Mouse (Mus musculus) heart, embryonic 11.5 days (tissue): ENCODE measurements around the gene Actn1. TPM values are rescaled to one million over a fixed set of nuclear protein-coding genes. Genes with fewer than 3 reads are reported as not detected.

Source experiments
- ATAC-seq: fragments of 200-750 bp; cut with Nextera tagmentation; replicated peaks from 2 replicates; pipeline ENCODE4 v1.8.0; 2017; ENCODE audit warnings: moderate library complexity; ENCODE audit not compliant: insufficient number of reproducible peaks, low FRiP score, low TSS enrichment
- H3K27ac ChIP-seq: fragments of 300-500 bp; sonication (generic); 2 replicates; pipeline ENCODE4 v1.5.1; 2014; ENCODE audit warnings: mild to moderate bottlenecking, low read depth, low read length
- H3K27me3 ChIP-seq: fragments of 300-500 bp; sonication (generic); 2 replicates; pipeline ENCODE4 v1.6.1; 2014; ENCODE audit warnings: mild to moderate bottlenecking, low read length, mixed read lengths; ENCODE audit not compliant: control insufficient read depth, insufficient read depth
- H3K36me3 ChIP-seq: fragments of 300-500 bp; sonication (generic); 2 replicates; pipeline ENCODE4 v1.6.1; 2014; ENCODE audit warnings: mild to moderate bottlenecking, low read length, moderate library complexity, mixed read lengths; ENCODE audit not compliant: control insufficient read depth, insufficient read depth
- H3K4me1 ChIP-seq: fragments of 300-500 bp; sonication (generic); 2 replicates; pipeline ENCODE4 v1.6.1; 2014; ENCODE audit warnings: low read length; ENCODE audit not compliant: control insufficient read depth, insufficient read depth
- H3K4me2 ChIP-seq: fragments of 300-500 bp; sonication (generic); 2 replicates; pipeline ENCODE4 v1.6.1; 2014; ENCODE audit warnings: mild to moderate bottlenecking, moderate library complexity
- H3K4me3 ChIP-seq: fragments of 300-500 bp; sonication (generic); 2 replicates; pipeline ENCODE4 v1.5.1; 2014; ENCODE audit warnings: low read depth, low read length
- H3K9ac ChIP-seq: fragments of 300-500 bp; sonication (generic); 2 replicates; pipeline ENCODE4 v1.6.1; 2014; ENCODE audit warnings: mild to moderate bottlenecking, low read depth, low read length, moderate library complexity
- H3K9me3 ChIP-seq: fragments of 300-500 bp; sonication (generic); replicated peaks from 2 replicates; pipeline ENCODE4 v1.6.1; 2016; ENCODE audit warnings: low read length; ENCODE audit not compliant: control insufficient read depth
- WGBS: fragments of 180-500 bp; shearing (Covaris S2); extraction: QIAGEN DNeasy Blood & Tissue Kit; methylation state at CpG from one replicate; pipeline ENCODE4 v1.1.7; 2014; ENCODE audit not compliant: insufficient replicate concordance; 5-methylcytosine and 5-hydroxymethylcytosine counted together
- polyA plus RNA-seq: library from polyadenylated mRNA; unstranded; fragments of >200 nt; fragmentation: Nextera tagmentation; extraction: Ambion mirVana; gene quantifications from 2 replicates; pipeline ENCODE4 v1.2.1, GENCODE M21; 2014

Gene Actn1
- polyA plus RNA-seq, 1 experiment from 2014 or later, result 53.2 TPM

DNA sequence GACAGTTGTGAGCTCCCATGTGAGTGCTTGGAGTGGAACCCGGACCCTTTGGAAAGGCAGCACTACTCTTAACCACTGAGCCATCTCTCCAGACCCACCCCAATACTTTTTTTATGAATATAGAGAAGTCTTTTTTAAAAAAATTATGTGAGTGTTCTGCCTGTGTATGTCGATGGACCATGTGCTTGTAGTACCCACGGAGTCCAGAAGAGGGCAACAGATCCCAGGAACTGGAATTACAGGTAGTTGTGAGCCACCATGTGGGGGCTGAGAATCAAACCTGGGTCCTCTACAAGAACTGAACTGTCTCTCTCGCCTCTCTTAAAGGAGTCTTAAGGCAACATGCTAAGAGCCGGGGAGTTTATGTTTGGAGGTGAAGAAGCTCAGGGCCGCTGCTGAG is 108.3 kb downstream of the Actn1 start:
- Histone ChIP-seq H3K4me3 (no peak overlapping the region), H3K36me3 (no peaks in the 10 kb centered on the region), H3K9me3 (no peaks in the 10 kb centered on the region), H3K4me2 (no peak overlapping the region), H3K9ac (no peak overlapping the region), H3K4me1 (peaks cover 2% of the 10 kb centered on the region; the same call in 1 of the 2 replicates), H3K27ac (no peak overlapping the region), H3K27me3 (no peaks in the 10 kb centered on the region)
- ATAC-seq, result no peak
- 83% methylated on average over 6 of the region's 6 CpGs for WGBS

DNA sequence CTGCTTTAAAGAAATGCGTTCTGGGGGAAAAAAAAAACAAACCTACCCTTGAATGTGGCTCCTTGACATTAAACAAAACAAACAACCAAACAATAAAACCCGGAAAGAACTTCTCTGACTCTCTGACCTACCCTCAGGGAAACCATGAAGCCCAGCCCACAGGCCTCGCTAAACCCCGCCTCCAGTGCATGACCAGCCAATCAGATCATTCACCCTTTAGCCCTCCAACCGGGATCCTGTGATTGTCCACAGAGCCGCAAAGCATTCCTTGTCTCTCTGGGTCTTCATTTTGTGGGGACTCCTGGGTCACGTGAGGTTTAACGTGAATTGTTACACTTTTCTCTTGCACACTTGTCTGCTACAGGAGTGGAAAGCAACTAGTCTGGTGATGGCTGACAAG is 109.5 kb downstream of the Actn1 start:
- Histone ChIP-seq H3K9ac (no peak overlapping the region), H3K9me3 (no peaks in the 10 kb centered on the region), H3K27me3 (no peaks in the 10 kb centered on the region), H3K4me2 (peak overlapping the region; percentile 18), H3K4me3 (no peak overlapping the region), H3K27ac (no peak overlapping the region), H3K4me1 (peaks cover 4% of the 10 kb centered on the region; the same call in 1 of the 2 replicates), H3K36me3 (no peaks in the 10 kb centered on the region)
- WGBS, result 22% methylated on average over 8 of the region's 8 CpGs
- ATAC-seq, result no peak

- H3K4me2 ChIP-seq, result no peak overlapping the region
- no peak overlapping the region for H3K4me3 ChIP-seq
- no peaks in the 10 kb centered on the region for H3K9me3 ChIP-seq
- no peak; the same call in 1 of the 2 replicates for ATAC-seq
- H3K27ac ChIP-seq, result no peak overlapping the region
- H3K36me3 ChIP-seq, result no peaks in the 10 kb centered on the region
- H3K9ac ChIP-seq, result no peak overlapping the region
- WGBS, result 78% methylated on average over 11 of the region's 11 CpGs
- no peaks in the 10 kb centered on the region for H3K27me3 ChIP-seq
- H3K4me1 ChIP-seq, result peaks cover 4% of the 10 kb centered on the region; the same call in 1 of the 2 replicates
These were observed 112.5 kb downstream of the Actn1 start for GRCm38 (mm10) chr12:80147563-80148214.

DNA sequence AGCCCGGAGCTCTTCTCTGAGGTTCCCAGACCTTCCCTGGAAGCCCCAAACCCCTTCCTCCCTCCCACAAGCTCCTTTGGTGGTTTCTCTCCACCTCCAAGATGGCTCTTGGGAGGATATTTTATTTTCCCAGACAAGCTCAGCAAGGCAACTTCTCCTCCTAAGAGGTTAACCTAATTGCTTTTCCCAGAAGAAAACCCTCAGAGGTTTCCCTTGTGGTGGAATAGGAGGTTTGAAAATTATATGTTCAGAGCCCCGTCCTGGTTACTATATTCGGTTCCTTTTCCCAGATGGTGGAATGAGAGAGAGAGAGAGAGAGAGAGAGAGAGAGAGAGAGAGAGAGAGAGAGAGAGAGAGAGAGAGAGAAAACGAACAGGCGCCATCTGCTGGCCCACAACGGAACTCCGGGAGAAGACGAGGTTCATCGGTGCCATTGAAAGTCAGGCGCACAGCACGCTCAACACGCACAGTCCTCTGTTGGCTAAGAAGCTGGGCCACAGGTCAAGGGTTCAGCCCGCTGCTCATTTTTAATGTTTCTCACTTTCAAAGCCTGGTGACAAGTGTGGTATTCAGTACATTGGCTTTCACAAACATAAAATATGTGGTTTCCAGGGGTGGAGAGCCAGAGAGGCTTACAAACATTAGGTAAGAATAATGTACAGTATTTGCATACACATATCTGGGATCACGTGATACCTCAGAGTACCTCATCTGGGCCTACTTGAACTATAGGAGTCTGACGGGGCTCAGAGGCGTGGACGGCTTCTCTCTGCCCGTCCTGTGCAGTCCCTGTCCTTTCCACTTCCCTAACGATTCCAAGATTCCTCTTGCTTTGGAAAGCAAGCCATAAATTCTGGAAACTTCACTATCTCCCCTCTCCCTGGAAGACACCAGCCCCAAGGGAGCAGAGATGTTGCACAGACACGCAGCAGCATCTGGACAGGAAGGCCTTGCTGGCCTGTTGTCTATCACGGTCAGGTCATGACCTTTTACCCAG is 113.6 kb downstream of the Actn1 start:
- no peak overlapping the region for H3K9ac ChIP-seq
- ATAC-seq, result no peak
- H3K27ac ChIP-seq, result no peak overlapping the region

DNA sequence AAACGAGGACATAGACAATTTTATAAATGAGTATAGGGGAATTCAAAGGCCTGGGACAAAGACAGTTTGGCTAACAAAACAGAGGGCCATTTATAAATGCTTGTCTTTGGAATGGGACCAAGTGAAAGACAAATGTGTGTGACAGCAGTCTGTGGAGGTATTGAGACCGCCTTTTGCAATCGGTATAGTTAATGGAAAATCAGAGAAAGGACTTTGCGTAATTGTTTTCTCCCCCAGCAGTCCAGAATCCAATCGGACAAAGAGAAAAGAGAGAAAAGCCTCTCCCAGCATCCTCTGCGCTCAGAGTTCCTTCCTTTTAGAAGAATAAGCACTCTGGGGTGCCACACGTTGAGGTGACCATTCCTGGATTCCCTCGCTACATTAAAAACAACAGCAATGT is 114.8 kb downstream of the Actn1 start:
- no peaks in the 10 kb centered on the region for H3K27me3 ChIP-seq
- 77% methylated on average over 8 of the region's 8 CpGs for WGBS
- ATAC-seq, result no peak
- H3K36me3 ChIP-seq, result no peaks in the 10 kb centered on the region
- no peaks in the 10 kb centered on the region for H3K9me3 ChIP-seq
- H3K27ac ChIP-seq, result no peak overlapping the region
- H3K9ac ChIP-seq, result no peak overlapping the region
- H3K4me3 ChIP-seq, result no peak overlapping the region
- no peak overlapping the region for H3K4me2 ChIP-seq
- H3K4me1 ChIP-seq, result peaks cover 9% of the 10 kb centered on the region; the same call in 1 of the 2 replicates

More for the DNA sequence above, 113.6 kb downstream of the Actn1 start:
- Histone ChIP-seq H3K4me1 (peaks cover 4% of the 10 kb centered on the region; the same call in 1 of the 2 replicates), H3K36me3 (no peaks in the 10 kb centered on the region), H3K4me2 (no peak overlapping the region), H3K4me3 (no peak overlapping the region), H3K9me3 (no peaks in the 10 kb centered on the region), H3K27me3 (no peaks in the 10 kb centered on the region)
- 40% methylated on average over 21 of the region's 21 CpGs for WGBS

DNA sequence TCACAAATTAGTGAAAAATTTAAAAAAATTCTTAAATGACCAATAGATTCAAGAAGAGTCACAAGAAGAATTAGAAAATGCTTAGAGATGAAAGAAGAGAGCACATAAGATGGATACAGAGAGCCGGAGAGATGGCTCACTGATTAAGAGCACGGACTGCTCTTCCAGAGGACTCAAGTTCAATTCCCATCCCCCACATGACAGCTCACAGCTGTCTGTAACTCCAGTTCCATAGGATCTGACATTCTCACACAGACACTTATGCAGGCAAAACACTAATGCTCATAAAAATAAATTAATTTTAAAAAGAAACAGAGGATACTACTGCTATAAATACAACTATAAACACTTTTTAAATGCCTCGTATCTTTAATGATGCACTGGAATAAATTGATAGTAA is 115.3 kb downstream of the Actn1 start:
- peaks cover 9% of the 10 kb centered on the region; the same call in 1 of the 2 replicates for H3K4me1 ChIP-seq
- no peaks in the 10 kb centered on the region for H3K36me3 ChIP-seq
- H3K4me3 ChIP-seq, result no peak overlapping the region
- no peaks in the 10 kb centered on the region for H3K27me3 ChIP-seq
- 61% methylated on average over 3 of the region's 3 CpGs for WGBS
- H3K4me2 ChIP-seq, result no peak overlapping the region
- no peak overlapping the region for H3K27ac ChIP-seq
- ATAC-seq, result no peak
- no peaks in the 10 kb centered on the region for H3K9me3 ChIP-seq
- no peak overlapping the region for H3K9ac ChIP-seq

- WGBS, result 19% methylated on average over 7 of the region's 7 CpGs
- no peaks in the 10 kb centered on the region for H3K9me3 ChIP-seq
- no peak for ATAC-seq
- no peak overlapping the region for H3K4me3 ChIP-seq
- no peak overlapping the region for H3K27ac ChIP-seq
- H3K27me3 ChIP-seq, result no peaks in the 10 kb centered on the region
- no peak overlapping the region for H3K4me2 ChIP-seq
- H3K4me1 ChIP-seq, result peaks cover 11% of the 10 kb centered on the region
- no peak overlapping the region for H3K9ac ChIP-seq
- H3K36me3 ChIP-seq, result no peaks in the 10 kb centered on the region
These were observed 118.7 kb downstream of the Actn1 start for GRCm38 (mm10) chr12:80141470-80141869.

- H3K4me1 ChIP-seq, result peaks cover 15% of the 10 kb centered on the region
- H3K4me3 ChIP-seq, result no peak overlapping the region
- no peak overlapping the region for H3K4me2 ChIP-seq
- H3K27ac ChIP-seq, result no peak overlapping the region
- 72% methylated on average over 8 of the region's 8 CpGs for WGBS
- no peak for ATAC-seq
- no peaks in the 10 kb centered on the region for H3K27me3 ChIP-seq
- H3K9me3 ChIP-seq, result no peaks in the 10 kb centered on the region
- no peaks in the 10 kb centered on the region for H3K36me3 ChIP-seq
- H3K9ac ChIP-seq, result no peak overlapping the region
These were observed 119.2 kb downstream of the Actn1 start for GRCm38 (mm10) chr12:80141011-80141410.
